Mouse (Mus musculus) lung, postnatal 0 days (tissue): Measurements from ENCODE around the gene Nphp4. TPM values are rescaled to one million over a fixed set of nuclear protein-coding genes. Genes with fewer than 3 reads are reported as not detected.
A peak's percentile ranks its signal among the peaks of the same experiment; 100 is the strongest.

ENCODE experiments used
- ATAC-seq: fragments of 200-750 bp; cut with Nextera tagmentation; 2 replicates; pipeline ENCODE4 v1.8.0; 2017; ENCODE audit warnings: moderate library complexity
- DNase-seq: peaks from one replicate; pipeline ENCODE4 v3.0.0-alpha.2; 2016; ENCODE audit warnings: low spot score
- H3K27ac ChIP-seq: fragments of 300-500 bp; sonication (generic); 2 replicates; pipeline ENCODE4 v1.5.1; 2014; ENCODE audit warnings: antibody characterized with exemption, mild to moderate bottlenecking, low read length, mixed read lengths
- H3K27me3 ChIP-seq: fragments of 300-500 bp; sonication (generic); replicated peaks from 2 replicates; pipeline ENCODE4 v1.6.1; 2014; ENCODE audit warnings: low read length, mixed read lengths; ENCODE audit not compliant: insufficient read depth
- H3K36me3 ChIP-seq: fragments of 300-500 bp; sonication (generic); 2 replicates; pipeline ENCODE4 v1.6.1; 2014; ENCODE audit warnings: low read length, mixed read lengths; ENCODE audit not compliant: insufficient read depth
- H3K4me1 ChIP-seq: fragments of 300-500 bp; sonication (generic); 2 replicates; pipeline ENCODE4 v1.6.1; 2014; ENCODE audit warnings: antibody characterized with exemption, low read depth, low read length, mixed read lengths; ENCODE audit not compliant: insufficient read depth
- H3K4me2 ChIP-seq: fragments of 300-500 bp; sonication (generic); replicated peaks from 2 replicates; pipeline ENCODE4 v1.6.1; 2014; ENCODE audit warnings: low read depth, mild to moderate bottlenecking, low read length, moderate library complexity, mixed read lengths
- H3K4me3 ChIP-seq: fragments of 300-500 bp; sonication (generic); 2 replicates; pipeline ENCODE4 v1.5.1; 2014; ENCODE audit warnings: low read depth, low read length
- H3K9ac ChIP-seq: fragments of 300-500 bp; sonication (generic); replicated peaks from 2 replicates; pipeline ENCODE4 v1.6.1; 2014; ENCODE audit warnings: low read depth, mild to moderate bottlenecking
- H3K9me3 ChIP-seq: fragments of 300-500 bp; sonication (generic); 2 replicates; pipeline ENCODE4 v1.6.1; 2016; ENCODE audit warnings: low read length, mixed read lengths
- CTCF ChIP-seq: IDR thresholded peaks from 2 replicates; pipeline ENCODE4 v1.5.1; 2016; ENCODE audit warnings: antibody characterized with exemption, mild to moderate bottlenecking
- EP300 ChIP-seq: IDR thresholded peaks from 2 replicates; pipeline ENCODE4 v1.6.1; 2016; ENCODE audit warnings: antibody characterized with exemption, mild to moderate bottlenecking, control low read depth
- WGBS: fragments of 180-500 bp; shearing (Covaris S2); extraction: QIAGEN DNeasy Blood & Tissue Kit; methylation state at CpG from one replicate; pipeline ENCODE4 v1.1.7; 2014; 5-methylcytosine and 5-hydroxymethylcytosine counted together
- polyA plus RNA-seq: library from polyadenylated mRNA; unstranded; fragments of >200 nt; fragmentation: Nextera tagmentation; extraction: Ambion mirVana; gene quantifications from 2 replicates; pipeline ENCODE4 v1.2.1, GENCODE M21; 2015

The Nphp4 gene
- polyA plus RNA-seq, 1 experiment from 2014 or later, result 0.75 TPM

DNA sequence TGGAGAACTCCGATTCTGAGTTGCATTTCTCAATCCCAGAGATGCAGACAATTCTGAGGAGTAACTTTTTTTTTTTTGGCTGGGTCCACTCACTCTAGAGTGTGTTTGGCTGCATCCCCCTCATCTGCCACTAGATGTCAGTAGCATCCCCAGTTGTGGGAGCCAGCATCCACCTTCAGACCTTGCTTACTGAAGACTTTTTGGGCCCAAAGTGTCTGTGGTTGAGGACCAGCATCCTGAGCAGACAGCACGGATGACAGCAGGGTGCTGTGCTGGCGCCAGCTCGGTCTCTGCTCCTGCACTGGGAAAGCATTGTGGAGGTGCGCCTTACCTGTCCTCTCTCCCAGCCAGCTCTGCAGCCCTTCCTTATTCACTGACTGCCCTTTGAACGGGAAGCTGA lies 43.6 kb downstream of the Nphp4 start:
- H3K27ac ChIP-seq, result no peak overlapping the region
- 28% methylated on average over 6 of the region's 6 CpGs for WGBS
- no peaks in the 10 kb centered on the region for H3K27me3 ChIP-seq
- TF ChIP-seq CTCF (peak; percentile 74), EP300 (no peak)
- DNase-seq (peak; percentile 45), ATAC-seq (no peak)
- no peaks in the 10 kb centered on the region for H3K36me3 ChIP-seq
- H3K9me3 ChIP-seq, result no peaks in the 10 kb centered on the region
- no peak overlapping the region for H3K4me2 ChIP-seq
- H3K4me1 ChIP-seq, result no peaks in the 10 kb centered on the region
- H3K4me3 ChIP-seq, result no peak overlapping the region
- H3K9ac ChIP-seq, result no peak overlapping the region

DNA sequence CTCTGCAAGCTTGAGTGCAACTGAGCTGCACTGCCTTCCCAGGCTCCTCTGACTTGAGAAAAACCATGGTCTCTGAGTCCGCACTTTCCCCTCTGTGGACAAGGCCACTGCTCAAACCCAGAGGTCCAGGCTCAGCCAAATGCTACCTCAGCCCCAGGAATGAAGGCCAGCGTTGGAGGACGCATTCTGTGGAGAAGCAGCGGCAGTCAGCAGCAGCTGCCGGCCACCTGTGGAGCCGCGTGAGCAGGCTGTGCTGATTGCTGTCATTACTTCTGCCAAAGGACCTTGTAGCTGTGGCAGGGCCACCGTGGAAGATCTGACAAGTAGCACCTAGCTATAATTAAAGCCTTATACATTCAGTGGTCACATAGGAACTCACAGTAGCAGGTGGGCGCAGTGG lies 56.4 kb downstream of the Nphp4 start:
- no peaks in the 10 kb centered on the region for H3K27me3 ChIP-seq
- H3K4me3 ChIP-seq, result no peak overlapping the region
- no peak for DNase-seq
- H3K36me3 ChIP-seq, result no peaks in the 10 kb centered on the region
- H3K9me3 ChIP-seq, result no peaks in the 10 kb centered on the region
- no peak for TF ChIP-seq CTCF
- TF ChIP-seq EP300, result no peak
- H3K4me1 ChIP-seq, result no peaks in the 10 kb centered on the region
- WGBS, result 53% methylated on average over 9 of the region's 9 CpGs
- no peak overlapping the region for H3K9ac ChIP-seq
- ATAC-seq, result no peak
- no peak overlapping the region for H3K27ac ChIP-seq
- H3K4me2 ChIP-seq, result no peak overlapping the region

DNA sequence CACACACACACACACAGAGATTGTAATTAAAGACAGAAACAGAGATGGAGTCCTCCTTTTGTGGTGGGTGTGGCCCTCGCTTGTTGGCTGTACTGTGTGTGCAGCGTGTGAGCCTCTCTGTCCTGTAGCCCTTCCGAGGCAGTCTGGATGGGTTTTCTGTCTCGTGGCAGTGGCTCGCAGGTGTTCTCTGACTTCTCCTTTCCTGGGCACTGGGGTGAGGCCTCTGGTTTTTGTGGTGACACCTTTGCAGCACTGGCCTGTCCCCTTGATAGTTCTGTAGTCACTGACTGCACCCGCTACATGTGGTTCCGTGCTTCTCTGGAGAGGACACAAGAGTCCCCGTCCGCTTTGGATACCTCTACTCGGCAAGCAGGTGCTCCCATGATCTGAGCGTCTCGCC lies 63.2 kb downstream of the Nphp4 start:
- DNase-seq (no peak), ATAC-seq (no peak)
- Histone ChIP-seq H3K4me3 (no peak overlapping the region), H3K4me1 (no peaks in the 10 kb centered on the region), H3K9me3 (no peaks in the 10 kb centered on the region), H3K27ac (no peak overlapping the region), H3K36me3 (no peaks in the 10 kb centered on the region), H3K4me2 (no peak overlapping the region), H3K27me3 (no peaks in the 10 kb centered on the region), H3K9ac (no peak overlapping the region)
- TF ChIP-seq EP300 (no peak), CTCF (no peak)
- 92% methylated on average over 12 of the region's 12 CpGs for WGBS

DNA sequence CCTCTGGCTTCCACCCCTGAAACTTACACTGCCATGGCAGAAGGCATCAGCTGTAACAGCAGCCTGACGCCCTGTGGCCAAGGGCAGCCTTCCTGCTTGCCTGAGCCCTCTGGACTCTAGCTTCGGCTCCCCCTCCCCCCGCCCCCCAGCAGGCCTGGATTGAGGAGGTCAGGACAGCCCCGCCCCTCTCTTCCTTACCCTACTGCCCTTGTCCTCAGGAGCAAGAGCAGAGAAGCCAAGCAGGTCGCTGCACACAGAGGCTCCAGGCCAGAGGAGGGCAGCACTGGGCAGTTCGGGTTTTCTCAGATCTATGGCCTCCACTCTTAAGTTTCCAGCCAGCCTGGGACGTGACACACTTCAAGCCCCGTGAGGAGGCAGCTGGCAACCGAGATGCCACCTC lies 64.7 kb downstream of the Nphp4 start:
- Histone ChIP-seq H3K27ac (no peak overlapping the region), H3K27me3 (no peaks in the 10 kb centered on the region), H3K9ac (no peak overlapping the region), H3K4me2 (no peak overlapping the region), H3K36me3 (no peaks in the 10 kb centered on the region), H3K4me1 (no peaks in the 10 kb centered on the region), H3K4me3 (no peak overlapping the region), H3K9me3 (no peaks in the 10 kb centered on the region)
- ATAC-seq (no peak), DNase-seq (no peak)
- 18% methylated on average over 8 of the region's 9 CpGs for WGBS
- TF ChIP-seq CTCF (peak; percentile 37), EP300 (no peak)

DNA sequence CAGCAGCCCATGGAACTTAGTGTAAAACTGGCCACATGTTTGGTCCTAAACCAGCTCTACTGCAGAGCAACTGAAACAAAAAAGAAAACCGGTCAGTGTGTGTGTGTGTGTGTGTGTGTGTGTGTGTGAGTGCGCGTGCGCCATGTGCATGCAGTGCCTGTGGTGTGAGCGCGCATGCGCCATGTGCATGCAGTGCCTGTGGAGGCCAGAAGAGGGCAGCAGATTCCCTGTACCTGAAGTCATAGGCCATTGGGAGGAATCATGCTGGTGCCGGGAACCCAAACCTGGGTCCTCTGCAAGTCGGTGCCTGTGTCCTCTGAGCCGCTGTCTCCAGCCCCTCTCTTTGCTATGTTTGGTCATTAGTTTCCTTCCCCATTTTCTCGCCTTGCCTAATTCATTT lies 65.9 kb downstream of the Nphp4 start:
- ATAC-seq (no peak), DNase-seq (no peak)
- no peak for TF ChIP-seq EP300
- TF ChIP-seq CTCF, result peak; percentile 17; the same call in 1 of the 2 replicates
- Histone ChIP-seq H3K9me3 (no peaks in the 10 kb centered on the region), H3K4me2 (no peak overlapping the region), H3K27ac (no peak overlapping the region), H3K4me3 (no peak overlapping the region), H3K36me3 (no peaks in the 10 kb centered on the region), H3K4me1 (no peaks in the 10 kb centered on the region), H3K27me3 (no peaks in the 10 kb centered on the region), H3K9ac (no peak overlapping the region)
- 99% methylated on average over 11 of the region's 11 CpGs for WGBS

DNA sequence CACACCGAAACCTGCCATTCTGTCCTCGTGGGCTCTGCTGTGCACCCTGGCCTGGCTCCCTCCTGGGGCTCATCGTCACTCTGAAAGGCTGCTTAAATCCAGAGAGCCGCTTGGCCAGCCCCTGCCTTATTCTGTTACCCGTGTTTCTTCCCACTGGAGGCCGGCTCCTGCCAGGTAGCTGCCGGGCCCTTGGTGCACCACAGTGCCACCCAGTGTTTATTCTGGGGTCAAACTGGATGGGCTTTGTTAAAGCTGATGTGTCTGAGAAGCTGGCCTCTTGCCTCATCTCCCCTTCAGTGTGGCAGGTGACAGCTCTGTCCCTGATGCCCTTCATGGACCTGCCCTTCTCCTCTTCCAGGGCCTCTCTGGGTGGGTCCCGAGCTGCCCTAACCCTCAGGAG lies 70.0 kb downstream of the Nphp4 start:
- no peak for DNase-seq
- Histone ChIP-seq H3K27me3 (no peaks in the 10 kb centered on the region), H3K4me2 (no peak overlapping the region), H3K9ac (no peak overlapping the region), H3K4me3 (no peak overlapping the region), H3K36me3 (no peaks in the 10 kb centered on the region), H3K27ac (no peak overlapping the region), H3K9me3 (no peaks in the 10 kb centered on the region), H3K4me1 (no peaks in the 10 kb centered on the region)
- TF ChIP-seq CTCF (peak; percentile 20; the same call in 1 of the 2 replicates), EP300 (no peak)
- WGBS, result 51% methylated on average over 8 of the region's 8 CpGs
- ATAC-seq, result peak; percentile 8; the same call in 1 of the 2 replicates
